Mouse (Mus musculus) intestine, postnatal 0 days (tissue): ENCODE results near the gene Prickle4. TPM values are rescaled to one million over a fixed set of nuclear protein-coding genes. Genes with fewer than 3 reads are reported as not detected.

ENCODE experiments used
- ATAC-seq: fragments of 200-750 bp; cut with Nextera tagmentation; 2 replicates; pipeline ENCODE4 v1.8.0; 2017; ENCODE audit warnings: mild to moderate bottlenecking, moderate TSS enrichment, moderate library complexity
- H3K27ac ChIP-seq: fragments of 300-500 bp; sonication (generic); 2 replicates; pipeline ENCODE4 v1.5.1; 2014; ENCODE audit warnings: mild to moderate bottlenecking, low read depth, low read length, moderate library complexity
- H3K27me3 ChIP-seq: fragments of 300-500 bp; sonication (generic); replicated peaks from 2 replicates; pipeline ENCODE4 v1.6.1; 2014; ENCODE audit warnings: low read length, mixed read lengths; ENCODE audit not compliant: control insufficient read depth, insufficient read depth
- H3K36me3 ChIP-seq: fragments of 300-500 bp; sonication (generic); 2 replicates; pipeline ENCODE4 v1.6.1; 2014; ENCODE audit warnings: mild to moderate bottlenecking, moderate library complexity; ENCODE audit not compliant: control insufficient read depth, insufficient read depth
- H3K4me1 ChIP-seq: fragments of 300-500 bp; sonication (generic); replicated peaks from 2 replicates; pipeline ENCODE4 v1.6.1; 2014; ENCODE audit warnings: antibody characterized with exemption, low read length, mixed read lengths; ENCODE audit not compliant: control insufficient read depth, insufficient read depth
- H3K4me2 ChIP-seq: fragments of 300-500 bp; sonication (generic); replicated peaks from 2 replicates; pipeline ENCODE4 v1.6.1; 2014; ENCODE audit warnings: low read depth, mild to moderate bottlenecking, moderate library complexity
- H3K4me3 ChIP-seq: fragments of 300-500 bp; sonication (generic); 2 replicates; pipeline ENCODE4 v1.5.1; 2014; ENCODE audit warnings: low read depth, low read length
- H3K9ac ChIP-seq: fragments of 300-500 bp; sonication (generic); 2 replicates; pipeline ENCODE4 v1.6.1; 2014; ENCODE audit warnings: mild to moderate bottlenecking, low read depth, low read length
- H3K9me3 ChIP-seq: fragments of 300-500 bp; sonication (generic); 2 replicates; pipeline ENCODE4 v1.6.1; 2016; ENCODE audit warnings: mixed run types; ENCODE audit not compliant: control insufficient read depth
- CTCF ChIP-seq: sonication (generic); IDR thresholded peaks from 2 replicates; pipeline ENCODE4 v1.5.1; 2016; ENCODE audit warnings: low read depth, mild to moderate bottlenecking, control low read depth, antibody characterized with exemption, moderate library complexity
- WGBS: fragments of 180-500 bp; shearing (Covaris S2); extraction: QIAGEN DNeasy Blood & Tissue Kit; methylation state at CpG from one replicate; pipeline ENCODE4 v1.1.7; 2014; 5-methylcytosine and 5-hydroxymethylcytosine counted together
- polyA plus RNA-seq: library from polyadenylated mRNA; unstranded; fragments of >200 nt; fragmentation: Nextera tagmentation; extraction: Ambion mirVana; gene quantifications from 2 replicates; pipeline ENCODE4 v1.2.1, GENCODE M21; 2015

Gene Prickle4
- polyA plus RNA-seq, 1 experiment from 2014 or later = 0.33 TPM

GRCm38 (mm10) chr17:47701793-47702192 is 7.3 kb upstream of the Prickle4 start:
- ATAC-seq = no peak
- no peaks in the 10 kb centered on the region for H3K4me1 ChIP-seq
- no peak overlapping the region for H3K4me3 ChIP-seq
- TF ChIP-seq CTCF = no peak
- H3K27me3 ChIP-seq = no peaks in the 10 kb centered on the region
- no peak overlapping the region for H3K27ac ChIP-seq
- H3K9ac ChIP-seq = no peak overlapping the region
- 83% methylated on average over 9 of the region's 9 CpGs for WGBS
- peaks cover 41% of the 10 kb centered on the region for H3K36me3 ChIP-seq
- no peak overlapping the region for H3K4me2 ChIP-seq
- H3K9me3 ChIP-seq = no peaks in the 10 kb centered on the region

GRCm38 (mm10) chr17:47699055-47699454 is 4.5 kb upstream of the Prickle4 start:
- ATAC-seq = no peak
- 65% methylated on average over 2 of the region's 2 CpGs for WGBS
- no peak overlapping the region for H3K4me2 ChIP-seq

GRCm38 (mm10) chr17:47698156-47698555 is 3.6 kb upstream of the Prickle4 start:
- no peak overlapping the region for H3K4me2 ChIP-seq
- WGBS = 88% methylated on average over 10 of the region's 10 CpGs
- H3K9ac ChIP-seq = no peak overlapping the region
- no peak overlapping the region for H3K4me3 ChIP-seq
- no peaks in the 10 kb centered on the region for H3K9me3 ChIP-seq
- no peaks in the 10 kb centered on the region for H3K4me1 ChIP-seq
- ATAC-seq = no peak
- no peak for TF ChIP-seq CTCF
- H3K27me3 ChIP-seq = no peaks in the 10 kb centered on the region
- no peak overlapping the region for H3K27ac ChIP-seq
- peaks cover 33% of the 10 kb centered on the region for H3K36me3 ChIP-seq

More at GRCm38 (mm10) chr17:47699055-47699454, 4.5 kb upstream of the Prickle4 start:
- Histone ChIP-seq H3K36me3 (peaks cover 41% of the 10 kb centered on the region), H3K9me3 (no peaks in the 10 kb centered on the region), H3K4me1 (no peaks in the 10 kb centered on the region), H3K9ac (no peak overlapping the region), H3K27me3 (no peaks in the 10 kb centered on the region), H3K27ac (no peak overlapping the region), H3K4me3 (no peak overlapping the region)
- TF ChIP-seq CTCF = no peak

- ATAC-seq = 0 out of 2 replicates have a peak, but pooled peaks have one; percentile 1
- TF ChIP-seq CTCF = 0 out of 2 replicates have a peak, but pooled peaks have one; percentile 3
Measured at GRCm38 (mm10) chr17:47695337-47695710, 788 bp upstream of the Prickle4 start.

GRCm38 (mm10) chr17:47694442-47694502 is 264 bp downstream of the Prickle4 start, which contains the start of gene Gm21981:
Gm21981 (minus strand) TSS chr17:47694455.
- Histone ChIP-seq H3K27ac (peak within 1 kb of the TSS; percentile 35), H3K4me2 (peak within 1 kb of the TSS; percentile 93), H3K36me3 (no peaks in the 10 kb centered on the region; the same call in 1 of the 2 replicates), H3K27me3 (no peaks in the 10 kb centered on the region), H3K4me1 (peaks cover under 1% of the 10 kb centered on the region; the same call in 1 of the 2 replicates), H3K4me3 (peak within 1 kb of the TSS; percentile 79), H3K9ac (peak within 1 kb of the TSS; percentile 74), H3K9me3 (no peaks in the 10 kb centered on the region)
- WGBS = 2% methylated on average over 3 of the region's 3 CpGs
- TF ChIP-seq CTCF = no peak
- ATAC-seq = no peak

More at GRCm38 (mm10) chr17:47695337-47695710, 788 bp upstream of the Prickle4 start:
- peak overlapping the region; percentile 93 for H3K4me2 ChIP-seq
- peaks cover 10% of the 10 kb centered on the region; the same call in 1 of the 2 replicates for H3K36me3 ChIP-seq
- WGBS = 1% methylated on average over 21 of the region's 23 CpGs
- peak overlapping the region; percentile 74 for H3K9ac ChIP-seq
- no peaks in the 10 kb centered on the region for H3K27me3 ChIP-seq
- peak overlapping the region; percentile 35; the same call in 1 of the 2 replicates for H3K27ac ChIP-seq
- H3K9me3 ChIP-seq = no peaks in the 10 kb centered on the region
- no peaks in the 10 kb centered on the region for H3K4me1 ChIP-seq
- peak overlapping the region; percentile 79 for H3K4me3 ChIP-seq

GRCm38 (mm10) chr17:47693671-47694441 is 680 bp downstream of the Prickle4 start:
- peaks cover 3% of the 10 kb centered on the region; the same call in 1 of the 2 replicates for H3K4me1 ChIP-seq
- H3K27ac ChIP-seq = no peak overlapping the region
- ATAC-seq = no peak
- peak overlapping the region; percentile 74; the same call in 1 of the 2 replicates for H3K9ac ChIP-seq
- H3K4me3 ChIP-seq = peak overlapping the region; percentile 79
- no peaks in the 10 kb centered on the region; the same call in 1 of the 2 replicates for H3K36me3 ChIP-seq
- H3K4me2 ChIP-seq = peak overlapping the region; percentile 93
- WGBS = 47% methylated on average over 13 of the region's 13 CpGs
- no peaks in the 10 kb centered on the region for H3K27me3 ChIP-seq
- H3K9me3 ChIP-seq = no peaks in the 10 kb centered on the region
- no peak for TF ChIP-seq CTCF
